Mouse (Mus musculus) splenic B cell, adult 2 months (primary cell): Measurements from ENCODE around the gene Gm10260.

Experiments used
- DNase-seq: peaks from one replicate; pipeline ENCODE4 v3.0.0-alpha.2; 2011; ENCODE audit warnings: low read depth, low spot score
- H3K27me3 ChIP-seq: 2 replicates; pipeline ENCODE4 v1.6.1; 2012; ENCODE audit warnings: mild to moderate bottlenecking, low read length, moderate library complexity, mixed read lengths; ENCODE audit not compliant: control insufficient read depth, poor library complexity, insufficient read depth, severe bottlenecking
- H3K36me3 ChIP-seq: 2 replicates; pipeline ENCODE4 v1.6.1; 2012; ENCODE audit warnings: mild to moderate bottlenecking, low read length, moderate library complexity, mixed read lengths; ENCODE audit not compliant: control insufficient read depth, poor library complexity, insufficient read depth, severe bottlenecking

Gene Gm10260

GRCm38 (mm10) chr13:97760532-97760931, at the start of gene Gm10260:
Gm10260 (minus strand) TSS chr13:97760632.
- no peak for DNase-seq
- Histone ChIP-seq H3K27me3 (no peaks in the 10 kb centered on the region), H3K36me3 (no peaks in the 10 kb centered on the region)

- no peaks in the 10 kb centered on the region for H3K27me3 ChIP-seq
- no peaks in the 10 kb centered on the region for H3K36me3 ChIP-seq
- no peak for DNase-seq
These were observed 49.4 kb upstream of the Gm10260 start for GRCm38 (mm10) chr13:97809828-97810227.

GRCm38 (mm10) chr13:97805907-97806306, 45.5 kb upstream of the Gm10260 start:
- H3K27me3 ChIP-seq: no peaks in the 10 kb centered on the region
- no peaks in the 10 kb centered on the region for H3K36me3 ChIP-seq
- no peak for DNase-seq

- H3K27me3 ChIP-seq: no peaks in the 10 kb centered on the region
- no peak for DNase-seq
- H3K36me3 ChIP-seq: no peaks in the 10 kb centered on the region
These were observed 42.0 kb upstream of the Gm10260 start for GRCm38 (mm10) chr13:97802386-97802785.

- DNase-seq: no peak
- H3K27me3 ChIP-seq: no peaks in the 10 kb centered on the region
- H3K36me3 ChIP-seq: no peaks in the 10 kb centered on the region
These were observed 37.0 kb upstream of the Gm10260 start for GRCm38 (mm10) chr13:97797462-97797861.

GRCm38 (mm10) chr13:97794780-97795179, 34.3 kb upstream of the Gm10260 start:
- no peaks in the 10 kb centered on the region for H3K36me3 ChIP-seq
- H3K27me3 ChIP-seq: no peaks in the 10 kb centered on the region
- DNase-seq: no peak

GRCm38 (mm10) chr13:97793932-97794331, 33.5 kb upstream of the Gm10260 start:
- H3K36me3 ChIP-seq: no peaks in the 10 kb centered on the region
- DNase-seq: no peak
- H3K27me3 ChIP-seq: no peaks in the 10 kb centered on the region

- no peak for DNase-seq
- no peaks in the 10 kb centered on the region for H3K27me3 ChIP-seq
- no peaks in the 10 kb centered on the region for H3K36me3 ChIP-seq
These were observed 31.2 kb upstream of the Gm10260 start for GRCm38 (mm10) chr13:97791664-97792063.

GRCm38 (mm10) chr13:97789782-97790450, 29.5 kb upstream of the Gm10260 start:
- DNase-seq: no peak
- Histone ChIP-seq H3K36me3 (no peaks in the 10 kb centered on the region), H3K27me3 (no peaks in the 10 kb centered on the region)

- DNase-seq: no peak
- Histone ChIP-seq H3K36me3 (no peaks in the 10 kb centered on the region), H3K27me3 (no peaks in the 10 kb centered on the region)
These were observed 24.9 kb upstream of the Gm10260 start for GRCm38 (mm10) chr13:97785167-97785835.

- Histone ChIP-seq H3K36me3 (no peaks in the 10 kb centered on the region), H3K27me3 (no peaks in the 10 kb centered on the region)
- DNase-seq: no peak
These were observed 23.2 kb upstream of the Gm10260 start for GRCm38 (mm10) chr13:97783423-97784143.

- DNase-seq: no peak
- H3K27me3 ChIP-seq: no peaks in the 10 kb centered on the region
These were observed 21.6 kb upstream of the Gm10260 start for GRCm38 (mm10) chr13:97782063-97782462.

GRCm38 (mm10) chr13:97781637-97782036, 21.2 kb upstream of the Gm10260 start:
- no peak for DNase-seq
- H3K36me3 ChIP-seq: no peaks in the 10 kb centered on the region
- H3K27me3 ChIP-seq: no peaks in the 10 kb centered on the region

More at GRCm38 (mm10) chr13:97782063-97782462, 21.6 kb upstream of the Gm10260 start:
- H3K36me3 ChIP-seq: no peaks in the 10 kb centered on the region

- H3K36me3 ChIP-seq: no peaks in the 10 kb centered on the region
- H3K27me3 ChIP-seq: no peaks in the 10 kb centered on the region
- no peak for DNase-seq
These were observed 20.1 kb upstream of the Gm10260 start for GRCm38 (mm10) chr13:97780556-97780955.
